21 mouse cellular contexts compared by ENCODE assay signal in genomic region chr13:60042443-60042842, GRCm38 (mm10).
"Had no signal": no experiment of that assay in that cellular context is flagged by ENCODE, and none has a peak within 500 bp of the region (broad histone marks: within the 10 kb centered on the region; RNA-seq: fewer than 3 reads in every experiment).

No protein-coding gene starts in this region.

- ATAC-seq: liver, postnatal 0 days; lung, postnatal 0 days; midbrain, embryonic 15.5 days had no signal

- H3K9me3 ChIP-seq: limb, embryonic 12.5 days; midbrain, embryonic 12.5 days; midbrain, embryonic 15.5 days; neural tube, embryonic 12.5 days had no signal

- H3K4me3 ChIP-seq: kidney, embryonic 15.5 days; layer of hippocampus, adult 2 months; limb, embryonic 12.5 days; midbrain, embryonic 12.5 days; midbrain, embryonic 15.5 days; neural tube, embryonic 12.5 days; neural tube, embryonic 15.5 days had no signal

- H3K36me3 ChIP-seq: kidney, embryonic 15.5 days; limb, embryonic 12.5 days; midbrain, embryonic 12.5 days; midbrain, embryonic 15.5 days; neural tube, embryonic 12.5 days; neural tube, embryonic 15.5 days had no signal

- H3K27ac ChIP-seq: kidney, embryonic 15.5 days; layer of hippocampus, adult 2 months; limb, embryonic 12.5 days; liver, embryonic 14.5 days; macrophage; midbrain, embryonic 12.5 days; midbrain, embryonic 15.5 days; neural tube, embryonic 12.5 days; neural tube, embryonic 15.5 days; stomach, postnatal 0 days had no signal

- DNase-seq: layer of hippocampus, adult 9-11 months; liver; liver, postnatal 0 days; lung, embryonic 14.5 days; right cerebral cortex, adult 18-20 months; right cerebral cortex, postnatal 14 days; right cerebral cortex, postnatal 4 days; thymus, adult 2 months; thymus, postnatal 14 days; thymus, postnatal 4 days had no signal

- H3K27me3 ChIP-seq: kidney, embryonic 15.5 days; limb, embryonic 12.5 days; midbrain, embryonic 15.5 days; neural tube, embryonic 12.5 days; neural tube, embryonic 15.5 days had no signal

- H3K9ac ChIP-seq: kidney, embryonic 15.5 days; limb, embryonic 12.5 days; liver, embryonic 14.5 days; liver, postnatal 0 days; lung, embryonic 14.5 days; midbrain, embryonic 12.5 days; midbrain, embryonic 15.5 days; neural tube, embryonic 12.5 days; neural tube, embryonic 15.5 days had no signal

- H3K4me2 ChIP-seq: kidney, embryonic 15.5 days; limb, embryonic 12.5 days; lung, embryonic 14.5 days; midbrain, embryonic 12.5 days; midbrain, embryonic 15.5 days; neural tube, embryonic 12.5 days; neural tube, embryonic 15.5 days had no signal
